Mouse (Mus musculus) megakaryocyte, embryonic 14.5 days (primary cell): ENCODE data around the gene Syt2. TPM values are rescaled to one million over a fixed set of nuclear protein-coding genes. Genes with fewer than 3 reads are reported as not detected.

Experiments
- H3K27me3 ChIP-seq: replicated peaks from 2 replicates; pipeline ENCODE3; 2012; ENCODE audit warnings: inconsistent platforms
- H3K36me3 ChIP-seq: replicated peaks from 2 replicates; pipeline ENCODE3; 2012; ENCODE audit warnings: low read length, inconsistent platforms, mixed read lengths
- H3K4me1 ChIP-seq: 2 replicates; pipeline ENCODE4 v1.6.1; 2012; ENCODE audit warnings: inconsistent platforms
- H3K4me3 ChIP-seq: replicated peaks from 2 replicates; pipeline ENCODE3; 2012; ENCODE audit warnings: moderate library complexity, mild to moderate bottlenecking, inconsistent platforms
- H3K9me3 ChIP-seq: 2 replicates; pipeline ENCODE4 v1.6.1; 2012; ENCODE audit warnings: inconsistent platforms
- FLI1 ChIP-seq: IDR thresholded peaks from 2 replicates; pipeline ENCODE4 v1.6.1; 2012; ENCODE audit warnings: low read length, inconsistent platforms, mixed read lengths
- GATA1 ChIP-seq: IDR thresholded peaks from 3 replicates; pipeline ENCODE4 v1.6.1; 2012; ENCODE audit warnings: mixed read lengths, low read length, inconsistent platforms, borderline replicate concordance
- polyA plus RNA-seq: library from polyadenylated mRNA; stranded (reverse); fragments of >175 nt; gene quantifications from 2 replicates; pipeline ENCODE4 v1.2.3, GENCODE M21; 2012; ENCODE audit warnings: low replicate concordance; ENCODE audit not compliant: insufficient read depth

The Syt2 gene
- polyA plus RNA-seq, 1 experiment: 0.01 TPM

GRCm38 (mm10) chr1:134790716-134791439 is 144.4 kb downstream of the Syt2 start:
- no peaks in the 10 kb centered on the region for H3K27me3 ChIP-seq
- no peak overlapping the region for H3K4me3 ChIP-seq
- TF ChIP-seq GATA1 (no peak), FLI1 (no peak)
- H3K4me1 ChIP-seq: peaks cover 5% of the 10 kb centered on the region
- H3K36me3 ChIP-seq: no peaks in the 10 kb centered on the region
- H3K9me3 ChIP-seq: no peaks in the 10 kb centered on the region

- peaks cover 5% of the 10 kb centered on the region for H3K4me1 ChIP-seq
- TF ChIP-seq GATA1 (no peak), FLI1 (no peak)
- no peak overlapping the region for H3K4me3 ChIP-seq
- H3K36me3 ChIP-seq: no peaks in the 10 kb centered on the region
- no peaks in the 10 kb centered on the region for H3K9me3 ChIP-seq
- H3K27me3 ChIP-seq: no peaks in the 10 kb centered on the region
Observed at GRCm38 (mm10) chr1:134791456-134791855, 145.0 kb downstream of the Syt2 start.

GRCm38 (mm10) chr1:134796076-134796475 is 149.6 kb downstream of the Syt2 start:
- Histone ChIP-seq H3K36me3 (peaks cover 27% of the 10 kb centered on the region), H3K9me3 (peaks cover 4% of the 10 kb centered on the region; the same call in 1 of the 2 replicates), H3K4me3 (no peak overlapping the region), H3K27me3 (no peaks in the 10 kb centered on the region), H3K4me1 (peaks cover 5% of the 10 kb centered on the region)
- no peak for TF ChIP-seq FLI1
- no peak for TF ChIP-seq GATA1

GRCm38 (mm10) chr1:134796536-134796935 is 150.1 kb downstream of the Syt2 start:
- Histone ChIP-seq H3K27me3 (no peaks in the 10 kb centered on the region), H3K9me3 (peaks cover 4% of the 10 kb centered on the region; the same call in 1 of the 2 replicates), H3K4me3 (no peak overlapping the region), H3K4me1 (peaks cover 5% of the 10 kb centered on the region), H3K36me3 (peaks cover 32% of the 10 kb centered on the region)
- TF ChIP-seq FLI1 (no peak), GATA1 (no peak)

- TF ChIP-seq GATA1: no peak
- TF ChIP-seq FLI1: no peak
- H3K9me3 ChIP-seq: peaks cover 4% of the 10 kb centered on the region; the same call in 1 of the 2 replicates
- H3K27me3 ChIP-seq: no peaks in the 10 kb centered on the region
- H3K4me1 ChIP-seq: no peaks in the 10 kb centered on the region; the same call in 1 of the 2 replicates
- H3K4me3 ChIP-seq: peak overlapping the region; percentile 56
- peaks cover 47% of the 10 kb centered on the region for H3K36me3 ChIP-seq
Observed at GRCm38 (mm10) chr1:134801758-134802157, 155.3 kb downstream of the Syt2 start.

- H3K4me3 ChIP-seq: peak overlapping the region; percentile 55
- peaks cover 45% of the 10 kb centered on the region for H3K36me3 ChIP-seq
- no peaks in the 10 kb centered on the region for H3K27me3 ChIP-seq
- H3K9me3 ChIP-seq: peaks cover 4% of the 10 kb centered on the region; the same call in 1 of the 2 replicates
- TF ChIP-seq GATA1 (no peak), FLI1 (no peak)
- H3K4me1 ChIP-seq: no peaks in the 10 kb centered on the region
Observed at GRCm38 (mm10) chr1:134803286-134804117, 157.0 kb downstream of the Syt2 start.

GRCm38 (mm10) chr1:134804373-134804772 is 157.9 kb downstream of the Syt2 start:
- H3K36me3 ChIP-seq: peaks cover 41% of the 10 kb centered on the region
- no peaks in the 10 kb centered on the region for H3K27me3 ChIP-seq
- peaks cover 4% of the 10 kb centered on the region; the same call in 1 of the 2 replicates for H3K9me3 ChIP-seq
- no peaks in the 10 kb centered on the region for H3K4me1 ChIP-seq
- H3K4me3 ChIP-seq: no peak overlapping the region
- no peak for TF ChIP-seq GATA1
- TF ChIP-seq FLI1: no peak

- H3K27me3 ChIP-seq: no peaks in the 10 kb centered on the region
- TF ChIP-seq GATA1: no peak
- no peak for TF ChIP-seq FLI1
- no peaks in the 10 kb centered on the region for H3K4me1 ChIP-seq
- peaks cover 34% of the 10 kb centered on the region for H3K36me3 ChIP-seq
- no peak overlapping the region for H3K4me3 ChIP-seq
- H3K9me3 ChIP-seq: no peaks in the 10 kb centered on the region
Observed at GRCm38 (mm10) chr1:134805471-134805870, 159.0 kb downstream of the Syt2 start.

Other genes with a start within 250 kb of the Syt2 start
- gene Cyb5r1, start 241.1 kb upstream of the Syt2 start, polyA plus RNA-seq: 10.9 TPM in 1 of 2 replicates, not detected in the other
- gene Adipor1, start 231.3 kb upstream of the Syt2 start, polyA plus RNA-seq: 65.2 and 119 TPM in 2 replicates
- gene Klhl12, start 191.1 kb upstream of the Syt2 start, polyA plus RNA-seq: 0.20 TPM in 1 of 2 replicates, not detected in the other
- 4.8 and 5.0 TPM in 2 replicates for gene Rabif, start 152.0 kb upstream of the Syt2 start, polyA plus RNA-seq
- not detected in 2 replicates for gene Mgat4e, start 97.0 kb upstream of the Syt2 start, polyA plus RNA-seq
- gene Kdm5b, start 86.5 kb upstream of the Syt2 start, polyA plus RNA-seq: 0.63 and 1.8 TPM in 2 replicates